Mouse (Mus musculus) hindbrain, embryonic 13.5 days (tissue): ENCODE data around the gene Pagr1a. TPM values are rescaled to one million over a fixed set of nuclear protein-coding genes. Genes with fewer than 3 reads are reported as not detected.

Experiments
- ATAC-seq: fragments of 200-750 bp; cut with Nextera tagmentation; 2 replicates; pipeline ENCODE4 v1.8.0; 2017; ENCODE audit warnings: moderate TSS enrichment; ENCODE audit not compliant: low FRiP score
- H3K27ac ChIP-seq: fragments of 300-500 bp; sonication (generic); 2 replicates; pipeline ENCODE4 v1.5.1; 2015; ENCODE audit warnings: inconsistent platforms, mild to moderate bottlenecking, moderate library complexity
- H3K27me3 ChIP-seq: fragments of 300-500 bp; sonication (generic); 2 replicates; pipeline ENCODE4 v1.6.1; 2015; ENCODE audit warnings: mild to moderate bottlenecking, inconsistent platforms
- H3K36me3 ChIP-seq: fragments of 300-500 bp; sonication (generic); 2 replicates; pipeline ENCODE4 v1.6.1; 2015; ENCODE audit warnings: mild to moderate bottlenecking, inconsistent platforms
- H3K4me1 ChIP-seq: fragments of 300-500 bp; sonication (generic); replicated peaks from 2 replicates; pipeline ENCODE4 v1.6.1; 2015; ENCODE audit warnings: inconsistent platforms
- H3K4me2 ChIP-seq: fragments of 300-500 bp; sonication (generic); 2 replicates; pipeline ENCODE4 v1.6.1; 2015; ENCODE audit warnings: inconsistent platforms, mild to moderate bottlenecking, moderate library complexity
- H3K4me3 ChIP-seq: fragments of 300-500 bp; sonication (generic); 2 replicates; pipeline ENCODE4 v1.5.1; 2015; ENCODE audit warnings: mild to moderate bottlenecking, inconsistent platforms
- H3K9ac ChIP-seq: fragments of 300-500 bp; sonication (generic); 2 replicates; pipeline ENCODE4 v1.6.1; 2015; ENCODE audit warnings: mild to moderate bottlenecking, inconsistent platforms
- H3K9me3 ChIP-seq: fragments of 300-500 bp; sonication (generic); 2 replicates; pipeline ENCODE4 v1.6.1; 2016; ENCODE audit warnings: inconsistent platforms
- whole genome bisulfite sequencing: fragments of 180-500 bp; shearing (Covaris S2); methylation state at CpG from one replicate; pipeline ENCODE4 v1.1.7; 2015; 5-methylcytosine and 5-hydroxymethylcytosine counted together
- polyA plus RNA-seq: library from polyadenylated mRNA; unstranded; fragments of >200 nt; fragmentation: Nextera tagmentation; extraction: Ambion mirVana; gene quantifications from 2 replicates; pipeline ENCODE4 v1.2.1, GENCODE M21; 2015

The Pagr1a gene
- polyA plus RNA-seq, 1 experiment from 2014 or later, result 41.8 TPM

DNA sequence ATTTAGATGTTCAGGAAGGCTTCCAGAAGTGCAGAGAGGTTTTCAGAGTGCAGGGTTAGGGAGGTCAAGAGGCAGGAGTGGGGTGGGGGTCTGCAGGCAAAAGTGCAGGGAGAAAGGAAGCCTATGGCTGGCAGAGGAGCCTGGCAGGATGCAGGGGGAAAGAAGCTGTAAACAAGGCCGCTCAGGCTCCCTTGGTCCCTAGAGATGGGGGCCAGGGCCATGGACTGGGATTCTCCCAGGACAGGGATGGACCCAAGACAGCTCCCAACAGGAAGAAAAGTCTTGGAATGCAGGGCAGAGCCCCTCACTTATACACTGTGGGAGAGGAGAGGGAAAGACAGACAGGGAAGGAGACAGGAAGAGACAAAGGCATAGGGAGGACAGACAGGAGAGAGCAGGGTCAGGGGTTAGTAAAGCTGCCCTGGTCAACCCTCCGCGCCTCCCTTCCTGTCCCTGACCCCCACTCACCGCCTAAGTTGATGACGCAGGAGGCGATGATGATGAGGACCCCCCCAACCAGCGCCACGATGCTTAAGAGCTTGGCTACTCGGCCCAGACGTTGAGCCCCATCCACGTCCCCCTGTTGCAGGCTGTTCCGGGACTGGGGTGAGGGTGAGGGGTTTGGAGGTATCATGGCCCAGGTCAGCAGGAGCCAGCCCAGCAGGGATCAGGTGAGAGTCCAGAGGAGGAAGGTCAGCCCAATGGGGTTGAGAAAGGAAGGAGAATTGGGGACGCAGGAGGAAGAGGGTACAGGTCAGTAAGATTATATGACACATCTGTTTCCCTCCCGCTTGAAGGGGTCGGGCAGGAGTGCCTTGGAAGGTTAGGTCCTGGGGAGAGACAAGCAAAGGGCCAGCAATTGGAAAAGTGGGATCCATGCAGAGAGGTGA lies 1.5 kb upstream of the Pagr1a start:
- Histone ChIP-seq H3K4me1 (peaks cover 87% of the 10 kb centered on the region), H3K36me3 (peaks cover 40% of the 10 kb centered on the region), H3K9me3 (no peaks in the 10 kb centered on the region), H3K4me2 (peak overlapping the region; percentile 98), H3K9ac (peak overlapping the region; percentile 84), H3K27ac (peak overlapping the region; percentile 10; the same call in 1 of the 2 replicates), H3K4me3 (no peak overlapping the region), H3K27me3 (no peaks in the 10 kb centered on the region)
- 83% methylated on average over 15 of the region's 15 CpGs for WGBS
- no peak for ATAC-seq

- Histone ChIP-seq H3K27ac (peak overlapping the region; percentile 98), H3K4me3 (no peak overlapping the region), H3K9me3 (no peaks in the 10 kb centered on the region), H3K4me2 (peak overlapping the region; percentile 31), H3K4me1 (peaks cover 87% of the 10 kb centered on the region), H3K27me3 (no peaks in the 10 kb centered on the region), H3K9ac (peak overlapping the region; percentile 84), H3K36me3 (peaks cover 40% of the 10 kb centered on the region)
- WGBS, result 62% methylated on average over 6 of the region's 6 CpGs
- no peak for ATAC-seq
Measured at GRCm38 (mm10) chr7:127017950-127018345, 796 bp upstream of the Pagr1a start.

DNA sequence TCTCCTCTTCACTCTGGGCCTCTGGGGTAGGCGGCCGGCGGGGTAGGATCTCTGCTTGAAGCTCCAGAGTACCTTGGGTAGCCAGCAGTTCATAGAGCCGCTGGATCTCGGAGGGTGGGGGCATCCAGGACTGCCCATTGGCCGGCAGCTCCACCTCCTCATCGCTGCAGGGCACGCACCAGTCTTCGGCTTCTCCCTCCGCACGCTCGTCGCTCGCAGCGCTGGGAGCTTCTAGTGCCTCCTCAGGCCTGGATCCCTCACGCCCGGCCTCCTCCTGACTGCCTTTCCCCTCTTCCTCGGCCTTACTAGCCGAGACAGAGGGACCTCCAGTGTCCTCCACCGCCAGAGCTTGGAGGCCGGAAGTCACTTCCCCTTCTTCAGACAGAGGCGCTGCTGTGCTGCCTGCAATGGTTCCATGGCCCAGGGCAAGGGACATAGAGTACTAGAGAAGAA lies 640 bp downstream of the Pagr1a start:
- H3K9me3 ChIP-seq, result no peaks in the 10 kb centered on the region
- under 1% methylated on average over 22 of the region's 22 CpGs for WGBS
- H3K4me3 ChIP-seq, result peak overlapping the region; percentile 65
- peaks cover 38% of the 10 kb centered on the region for H3K36me3 ChIP-seq
- no peaks in the 10 kb centered on the region for H3K27me3 ChIP-seq
- H3K4me1 ChIP-seq, result peaks cover 72% of the 10 kb centered on the region
- H3K4me2 ChIP-seq, result peak overlapping the region; percentile 93
- peak overlapping the region; percentile 92 for H3K9ac ChIP-seq
- peak overlapping the region; percentile 98 for H3K27ac ChIP-seq
- ATAC-seq, result peak; percentile 41

- H3K9me3 ChIP-seq, result no peaks in the 10 kb centered on the region
- H3K36me3 ChIP-seq, result peaks cover 38% of the 10 kb centered on the region
- no peak for ATAC-seq
- H3K4me1 ChIP-seq, result peaks cover 70% of the 10 kb centered on the region
- peak within 1 kb of the TSS; percentile 65 for H3K4me3 ChIP-seq
- peak within 1 kb of the TSS; percentile 93 for H3K4me2 ChIP-seq
- H3K27ac ChIP-seq, result peak within 1 kb of the TSS; percentile 98
- peak within 1 kb of the TSS; percentile 92 for H3K9ac ChIP-seq
- H3K27me3 ChIP-seq, result no peaks in the 10 kb centered on the region
Measured at GRCm38 (mm10) chr7:127016481-127016485, 869 bp downstream of the Pagr1a start, which contains the start of gene Pagr1b. Gene Pagr1b, minus strand, starts transcription at chr7:127016484.

DNA sequence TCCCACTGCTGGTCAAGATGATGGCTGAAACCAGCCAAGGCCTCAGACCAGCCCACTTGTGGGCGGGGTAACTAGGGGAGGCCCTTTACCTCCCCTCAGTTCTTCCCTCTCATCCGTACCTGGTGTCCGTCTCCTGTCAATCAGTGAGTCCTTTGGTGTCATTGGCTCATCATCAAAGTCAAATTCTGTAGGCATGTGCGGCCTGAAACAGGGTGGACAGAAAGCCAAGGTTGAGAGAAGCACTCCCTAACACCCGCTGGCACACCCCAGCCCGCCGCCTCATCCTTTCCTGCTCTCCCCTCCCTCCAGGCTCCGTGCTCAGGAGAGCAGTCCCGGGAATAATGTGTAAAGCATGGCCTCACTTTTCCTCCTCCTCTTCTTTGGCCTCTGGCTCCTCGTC lies 1.1 kb downstream of the Pagr1a start:
- peak overlapping the region; percentile 93 for H3K4me2 ChIP-seq
- H3K36me3 ChIP-seq, result peaks cover 38% of the 10 kb centered on the region
- peak overlapping the region; percentile 92 for H3K9ac ChIP-seq
- peak; percentile 15 for ATAC-seq
- H3K4me1 ChIP-seq, result peaks cover 68% of the 10 kb centered on the region
- H3K9me3 ChIP-seq, result no peaks in the 10 kb centered on the region
- 3% methylated on average over 10 of the region's 10 CpGs for WGBS
- H3K27ac ChIP-seq, result peak overlapping the region; percentile 98
- no peaks in the 10 kb centered on the region for H3K27me3 ChIP-seq
- peak overlapping the region; percentile 65 for H3K4me3 ChIP-seq

DNA sequence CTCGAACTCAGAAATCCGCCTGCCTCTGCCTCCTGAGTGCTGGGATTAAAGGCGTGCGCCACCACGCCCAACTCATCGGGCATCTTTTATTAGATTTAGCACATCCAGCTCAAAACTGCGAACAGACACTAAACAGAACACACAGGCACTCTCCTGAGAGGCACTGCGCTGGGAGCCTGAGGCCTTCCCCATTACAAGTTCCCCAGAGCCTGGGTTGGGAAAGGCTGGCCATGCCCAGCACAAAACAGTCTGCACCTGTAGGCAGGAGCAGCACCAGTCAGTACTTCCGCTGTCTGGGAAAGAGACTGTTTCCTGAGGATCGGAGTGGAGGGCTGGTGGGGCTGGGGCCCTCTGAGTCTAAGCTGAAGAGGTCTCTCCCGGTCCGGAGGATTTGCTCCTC lies 2.2 kb downstream of the Pagr1a start:
- ATAC-seq, result no peak
- Histone ChIP-seq H3K27ac (no peak overlapping the region), H3K9ac (peak overlapping the region; percentile 60), H3K36me3 (peaks cover 38% of the 10 kb centered on the region), H3K4me1 (peaks cover 57% of the 10 kb centered on the region), H3K4me2 (peak overlapping the region; percentile 93; the same call in 1 of the 2 replicates), H3K4me3 (peak overlapping the region; percentile 65), H3K27me3 (no peaks in the 10 kb centered on the region), H3K9me3 (no peaks in the 10 kb centered on the region)
- WGBS, result 95% methylated on average over 12 of the region's 12 CpGs

DNA sequence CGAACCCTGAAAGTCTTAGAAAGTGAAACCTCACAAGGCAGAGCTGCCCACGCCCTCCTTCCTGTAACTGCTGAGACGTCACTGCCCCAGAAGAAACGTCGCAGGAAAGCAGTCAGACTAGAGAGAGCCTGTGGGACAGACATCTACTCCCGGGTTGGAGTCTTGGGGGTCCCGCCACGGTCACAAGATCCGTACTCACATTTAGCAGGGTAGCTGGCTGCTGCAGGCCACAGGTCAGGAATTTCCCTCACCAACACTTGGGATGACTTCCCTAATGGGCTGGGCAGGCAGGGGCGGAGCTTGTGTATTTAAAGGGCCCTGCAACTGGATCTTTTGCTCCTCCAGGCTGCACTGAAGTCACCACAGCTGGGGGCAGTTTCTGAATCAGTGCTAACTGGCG lies 2.8 kb downstream of the Pagr1a start, which contains the start of gene Mvp:
Gene Mvp (minus strand): TSS at position 302 of the 400 bp plus-strand sequence.
- H3K9ac ChIP-seq, result peak within 1 kb of the TSS; percentile 92
- H3K27ac ChIP-seq, result peak within 1 kb of the TSS; percentile 98; the same call in 1 of the 2 replicates
- no peak for ATAC-seq
- 70% methylated on average over 11 of the region's 11 CpGs for WGBS
- H3K4me1 ChIP-seq, result peaks cover 52% of the 10 kb centered on the region
- H3K9me3 ChIP-seq, result no peaks in the 10 kb centered on the region
- peak within 1 kb of the TSS; percentile 93 for H3K4me2 ChIP-seq
- peak within 1 kb of the TSS; percentile 65 for H3K4me3 ChIP-seq
- H3K36me3 ChIP-seq, result peaks cover 38% of the 10 kb centered on the region
- H3K27me3 ChIP-seq, result no peaks in the 10 kb centered on the region

DNA sequence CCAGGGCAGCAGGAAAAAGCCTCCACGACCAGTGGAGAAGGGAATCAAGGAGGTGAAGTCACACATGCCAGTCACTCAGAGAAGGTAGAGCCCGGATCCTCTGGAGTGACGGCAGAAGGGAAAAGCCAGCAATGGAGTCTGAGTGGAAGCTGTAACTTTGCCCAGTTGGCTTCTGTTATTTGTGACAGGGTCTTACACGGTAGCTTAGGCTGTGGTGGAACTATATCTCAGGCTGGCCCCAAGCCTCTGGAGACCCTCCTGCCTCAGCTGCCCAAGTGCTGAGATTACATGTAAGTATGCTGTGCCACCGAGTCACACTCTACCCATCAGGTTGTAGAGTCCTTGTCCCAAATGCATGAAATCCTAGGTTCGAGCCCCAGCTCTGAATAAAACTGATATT lies 3.8 kb downstream of the Pagr1a start:
- Histone ChIP-seq H3K4me3 (no peak overlapping the region), H3K27ac (no peak overlapping the region), H3K4me2 (no peak overlapping the region), H3K36me3 (peaks cover 38% of the 10 kb centered on the region), H3K9me3 (no peaks in the 10 kb centered on the region), H3K27me3 (no peaks in the 10 kb centered on the region), H3K9ac (no peak overlapping the region), H3K4me1 (peaks cover 50% of the 10 kb centered on the region)
- ATAC-seq, result no peak
- 96% methylated on average over 6 of the region's 6 CpGs for WGBS

DNA sequence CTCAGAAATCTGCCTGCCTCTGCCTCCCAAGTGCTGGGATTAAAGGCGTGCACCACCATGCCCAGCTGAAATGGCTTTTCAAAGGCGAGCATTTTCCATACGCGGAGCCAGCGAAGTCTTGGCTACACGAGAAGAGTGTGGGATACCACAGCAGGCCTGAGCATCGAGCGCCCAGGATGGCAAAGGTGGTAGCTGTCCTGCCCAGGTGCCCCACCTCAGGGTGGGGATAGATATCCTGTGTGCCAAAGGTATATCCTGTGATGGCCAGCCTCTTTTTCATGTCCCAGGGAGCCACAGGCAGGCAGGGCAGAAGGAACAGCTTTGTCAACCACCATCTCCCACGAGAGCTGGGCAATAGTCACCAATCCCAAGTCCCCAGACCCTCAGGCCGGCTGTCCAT lies 4.3 kb downstream of the Pagr1a start:
- Histone ChIP-seq H3K4me1 (peaks cover 48% of the 10 kb centered on the region), H3K27ac (no peak overlapping the region), H3K4me2 (no peak overlapping the region), H3K27me3 (no peaks in the 10 kb centered on the region), H3K36me3 (peaks cover 38% of the 10 kb centered on the region), H3K9ac (no peak overlapping the region), H3K9me3 (no peaks in the 10 kb centered on the region), H3K4me3 (no peak overlapping the region)
- no peak for ATAC-seq
- WGBS, result 96% methylated on average over 10 of the region's 10 CpGs

DNA sequence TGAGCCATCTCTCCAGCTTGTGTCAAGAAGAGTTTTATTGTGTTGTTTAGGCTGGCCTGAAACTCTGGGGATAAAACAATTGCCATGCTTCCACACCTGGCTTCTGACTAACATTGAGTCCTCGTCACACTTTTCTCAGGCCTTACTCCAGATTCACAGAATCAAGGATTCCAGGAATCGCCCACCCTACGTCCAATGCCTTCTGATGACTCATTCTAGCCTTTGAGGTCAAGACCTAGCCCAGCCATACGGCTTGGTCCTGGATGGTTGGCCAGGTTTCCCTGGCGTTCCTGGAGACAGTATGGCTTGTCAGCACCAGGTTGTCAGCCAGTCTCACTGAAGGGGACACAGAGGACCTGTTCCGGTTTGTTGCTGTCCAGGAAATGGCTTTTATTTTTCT lies 4.8 kb downstream of the Pagr1a start:
- H3K4me1 ChIP-seq, result peaks cover 43% of the 10 kb centered on the region
- H3K27ac ChIP-seq, result no peak overlapping the region
- 90% methylated on average over 6 of the region's 6 CpGs for WGBS
- H3K9me3 ChIP-seq, result no peaks in the 10 kb centered on the region
- H3K36me3 ChIP-seq, result peaks cover 38% of the 10 kb centered on the region
- no peak overlapping the region for H3K9ac ChIP-seq
- H3K4me2 ChIP-seq, result no peak overlapping the region
- H3K4me3 ChIP-seq, result no peak overlapping the region
- ATAC-seq, result no peak
- H3K27me3 ChIP-seq, result no peaks in the 10 kb centered on the region

DNA sequence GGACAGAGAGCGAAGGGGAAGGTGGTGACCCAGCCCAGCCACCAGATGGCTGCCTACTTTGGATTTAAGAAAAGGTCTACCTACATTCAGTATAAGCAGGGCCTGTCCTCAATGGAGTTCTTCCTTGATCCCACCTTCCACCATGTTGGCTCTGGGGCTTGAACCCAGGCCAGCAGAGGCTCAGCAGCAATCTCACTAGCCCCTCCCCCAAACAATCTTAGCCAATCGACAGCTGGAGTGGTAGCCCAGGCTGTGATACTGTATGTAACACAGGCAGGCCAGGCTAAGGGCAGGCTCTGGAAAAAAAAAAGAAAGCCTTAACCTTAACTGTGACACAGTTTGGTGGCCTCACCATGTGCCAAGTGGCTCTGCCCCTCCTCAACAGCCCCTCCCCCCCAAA lies 5.4 kb downstream of the Pagr1a start:
- Histone ChIP-seq H3K4me3 (no peak overlapping the region), H3K9me3 (no peaks in the 10 kb centered on the region), H3K27ac (no peak overlapping the region), H3K36me3 (peaks cover 38% of the 10 kb centered on the region), H3K9ac (no peak overlapping the region), H3K27me3 (no peaks in the 10 kb centered on the region), H3K4me2 (no peak overlapping the region), H3K4me1 (peaks cover 43% of the 10 kb centered on the region)
- WGBS, result 84% methylated on average over 2 of the region's 2 CpGs
- no peak for ATAC-seq

DNA sequence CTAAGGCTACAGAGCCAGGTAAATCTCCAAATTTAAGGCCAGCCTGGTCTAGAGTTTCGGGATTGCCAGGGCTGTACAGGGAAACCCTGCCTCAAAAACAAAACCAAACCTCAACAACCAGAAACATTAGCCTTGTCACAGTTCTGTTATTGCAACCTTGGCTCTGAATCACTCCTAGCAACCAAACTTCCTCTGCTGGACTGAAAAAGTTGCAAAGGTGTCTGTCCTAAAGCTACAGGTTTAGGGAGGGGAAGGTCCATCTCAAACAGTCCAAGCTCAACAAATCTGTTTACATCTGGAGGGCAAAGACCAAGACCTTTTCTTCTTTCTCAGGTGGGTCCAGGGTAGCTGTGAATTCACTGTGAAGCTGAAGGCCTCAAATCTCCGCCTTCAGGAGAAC lies 6.1 kb downstream of the Pagr1a start:
- Histone ChIP-seq H3K9me3 (no peaks in the 10 kb centered on the region), H3K4me3 (no peak overlapping the region), H3K4me1 (peaks cover 42% of the 10 kb centered on the region), H3K9ac (no peak overlapping the region), H3K27ac (no peak overlapping the region), H3K4me2 (no peak overlapping the region), H3K27me3 (no peaks in the 10 kb centered on the region), H3K36me3 (peaks cover 38% of the 10 kb centered on the region)
- 96% methylated on average over 2 of the region's 2 CpGs for WGBS
- no peak for ATAC-seq
